10 mouse cellular contexts compared by ENCODE assay signal in the genomic region with DNA sequence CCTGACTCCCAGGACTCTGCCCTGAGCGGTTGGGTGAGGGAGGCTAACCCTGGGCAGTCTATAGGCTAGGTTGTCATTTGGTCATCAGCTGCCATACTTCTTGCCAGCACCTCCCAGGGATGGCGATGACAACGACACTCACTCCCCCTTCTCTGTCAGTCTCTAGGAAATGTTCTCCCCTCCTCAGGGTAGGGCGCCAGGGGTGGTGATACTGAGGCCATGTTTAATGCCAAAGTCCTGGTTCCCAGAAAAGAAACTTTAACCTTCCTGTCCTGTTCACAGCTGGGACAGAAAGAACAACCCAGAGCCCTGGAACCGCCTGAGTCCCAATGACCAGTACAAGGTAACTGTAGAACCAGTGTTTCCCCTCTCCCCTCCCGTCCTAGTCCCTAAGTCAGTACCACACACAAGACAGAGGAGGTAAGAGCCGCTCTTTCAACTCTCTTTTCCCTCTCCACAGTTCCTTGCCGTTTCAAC. TPM values are rescaled to one million over a fixed set of nuclear protein-coding genes. Genes with fewer than 3 reads are reported as not detected.
DNase-seq lines count a peak whose midpoint lies in the region; ATAC-seq and TF ChIP-seq lines count a peak whose summit lies in the region.
"Had no signal": no experiment of that assay in that cellular context is flagged by ENCODE, and none has a peak within 500 bp of the region (broad histone marks: within the 10 kb centered on the region; RNA-seq: fewer than 3 reads in every experiment).

No protein-coding gene starts in this region.

- no peak for TF ChIP-seq RAD21 in MEL (IDR thresholded peaks at IDR 0.05; ENCODE audit: low read depth, low read length)

- H3K4me1 ChIP-seq in kidney, adult 2 months (ENCODE audit: control insufficient read depth, insufficient read depth, low read length), result peaks cover 12% of the 10 kb centered on the region; the same call in 1 of the 2 replicates
- peaks cover 0 to 41% of the 10 kb centered on the region in 2 experiments; a peak in 3 of 4 replicates for H3K4me1 ChIP-seq in MEL (ENCODE audit: control insufficient read depth in 1 of 2, insufficient read depth in 2 of 2, low read length in 2 of 2)
- H3K4me1 ChIP-seq in embryonic facial prominence, embryonic 15.5 days, result peaks cover 76% of the 10 kb centered on the region
- peaks cover 85% of the 10 kb centered on the region for H3K4me1 ChIP-seq in liver, embryonic 15.5 days (replicated peaks)

- no peak for TF ChIP-seq CTCF in kidney, adult 2 months (conservative IDR thresholded peaks at IDR 0.05; ENCODE audit: insufficient read depth, insufficient read length, low read depth, low read length)
- no peak for TF ChIP-seq CTCF in MEL (IDR thresholded peaks at IDR 0.05 in 2 of 3, conservative IDR thresholded peaks at IDR 0.05 in 1 of 3; ENCODE audit: control insufficient read depth in 1 of 3, insufficient read depth in 1 of 3, low read depth in 2 of 3, low read length in 3 of 3, poor library complexity in 1 of 3, severe bottlenecking in 1 of 3)

- H3K79me2 ChIP-seq in MEL (ENCODE audit: control insufficient read depth, insufficient read depth, low read length, poor library complexity), result peaks cover 17% of the 10 kb centered on the region

- 0 out of 2 replicates have a peak, but pooled peaks cover 1% of the 10 kb centered on the region for H3K27me3 ChIP-seq in kidney, adult 2 months (replicated peaks; ENCODE audit: control insufficient read depth, insufficient read depth, low read length)
- no peaks in the 10 kb centered on the region for H3K27me3 ChIP-seq in MEL (ENCODE audit: control insufficient read depth in 1 of 2, insufficient read depth in 2 of 2, low read length in 2 of 2)
- peaks cover 48% of the 10 kb centered on the region for H3K27me3 ChIP-seq in embryonic facial prominence, embryonic 15.5 days
- peaks cover 57% of the 10 kb centered on the region for H3K27me3 ChIP-seq in liver, embryonic 15.5 days
- H3K27me3 ChIP-seq: Patski had no signal

- H3K4me2 ChIP-seq in embryonic facial prominence, embryonic 15.5 days (replicated peaks), result peak overlapping the region; percentile 96
- peak overlapping the region; percentile 77 for H3K4me2 ChIP-seq in liver, embryonic 15.5 days

- no peak overlapping the region for H3K4me3 ChIP-seq in kidney, adult 2 months (ENCODE audit: insufficient read depth, low read depth, low read length)
- no peak overlapping the region; a peak in 1 of 4 replicates for H3K4me3 ChIP-seq in MEL (ENCODE audit: control insufficient read depth in 1 of 2, insufficient read depth in 1 of 2, low read depth in 2 of 2, low read length in 2 of 2)
- H3K4me3 ChIP-seq in embryonic facial prominence, embryonic 15.5 days (replicated peaks), result peak overlapping the region; percentile 30
- peak overlapping the region; percentile 23 for H3K4me3 ChIP-seq in liver, embryonic 15.5 days (replicated peaks)

- peak; percentile 56 for DNase-seq in kidney, adult 2 months
- DNase-seq in kidney, postnatal 4 days, result no peak
- DNase-seq in MEL (ENCODE audit: low read depth, low spot score), result peak; percentile 54
- no peak for DNase-seq in T-cell, adult 2 months (ENCODE audit: low spot score)
- no peak for DNase-seq in thymus, adult 18-20 months
- no peak for DNase-seq in right cerebral cortex, postnatal 25 days
- DNase-seq: thymus, postnatal 25 days had no signal

- 39% methylated on average over 8 of the region's 8 CpGs for WGBS in kidney, adult 2 months
- 28% methylated on average over 8 of the region's 8 CpGs for WGBS in embryonic facial prominence, embryonic 15.5 days
- WGBS in liver, embryonic 15.5 days (ENCODE audit: insufficient replicate concordance), result 24% methylated on average over 8 of the region's 8 CpGs

- no peak for TF ChIP-seq EP300 in MEL (IDR thresholded peaks at IDR 0.05; ENCODE audit: low read depth in 1 of 2, low read length in 2 of 2)

- TF ChIP-seq POLR2A in kidney, adult 2 months (IDR thresholded peaks at IDR 0.05; ENCODE audit: low read depth, low read length), result peak; percentile 25
- TF ChIP-seq POLR2A in MEL (IDR thresholded peaks at IDR 0.05; ENCODE audit: control insufficient read depth in 1 of 2, insufficient read depth in 1 of 2, low read depth in 1 of 2, low read length in 2 of 2, poor library complexity in 1 of 2), result peak in 1 of 2 experiments; percentile 9; a peak in 1 of 4 replicates

- 0 out of 2 replicates have a peak, but pooled peaks cover 1% of the 10 kb centered on the region for H3K36me3 ChIP-seq in kidney, adult 2 months (ENCODE audit: control insufficient read depth, insufficient read depth, low read length)
- peaks cover 0 to 17% of the 10 kb centered on the region in 2 experiments; a peak in 3 of 4 replicates for H3K36me3 ChIP-seq in MEL (ENCODE audit: control insufficient read depth in 1 of 2, insufficient read depth in 2 of 2, low read length in 2 of 2)
- peaks cover 26% of the 10 kb centered on the region for H3K36me3 ChIP-seq in embryonic facial prominence, embryonic 15.5 days
- peaks cover 43% of the 10 kb centered on the region for H3K36me3 ChIP-seq in liver, embryonic 15.5 days (replicated peaks)

- peak overlapping the region; percentile 26; the same call in 1 of the 2 replicates for H3K9ac ChIP-seq in MEL (ENCODE audit: control insufficient read depth, low read depth, low read length, poor library complexity, severe bottlenecking)
- H3K9ac ChIP-seq in embryonic facial prominence, embryonic 15.5 days, result no peak overlapping the region
- peak overlapping the region; percentile 25 for H3K9ac ChIP-seq in liver, embryonic 15.5 days

- H3K27ac ChIP-seq in kidney, adult 2 months (ENCODE audit: insufficient read depth, low read depth, low read length), result peak overlapping the region; percentile 70
- peak overlapping the region; percentile 36 for H3K27ac ChIP-seq in MEL (ENCODE audit: control insufficient read depth, low read depth, low read length)
- H3K27ac ChIP-seq in embryonic facial prominence, embryonic 15.5 days (replicated peaks), result peak overlapping the region; percentile 82
- peak overlapping the region; percentile 77 for H3K27ac ChIP-seq in liver, embryonic 15.5 days (replicated peaks)

- H3K9me3 ChIP-seq in MEL (replicated peaks; ENCODE audit: insufficient read depth, low read length), result no peaks in the 10 kb centered on the region
- H3K9me3 ChIP-seq in embryonic facial prominence, embryonic 15.5 days (replicated peaks), result no peaks in the 10 kb centered on the region
- H3K9me3 ChIP-seq in liver, embryonic 15.5 days (replicated peaks), result no peaks in the 10 kb centered on the region

- no peak for ATAC-seq in embryonic facial prominence, embryonic 15.5 days (ENCODE audit: insufficient number of reproducible peaks, low FRiP score, low TSS enrichment, low read depth)
- ATAC-seq in liver, embryonic 15.5 days (ENCODE audit: insufficient read depth), result no peak
- ATAC-seq: Patski had no signal

TF ChIP-seq in MEL, 35 proteins besides CTCF, POLR2A, EP300 and RAD21 (continues in another document):
- TF ChIP-seq MEF2A (IDR thresholded peaks at IDR 0.05; ENCODE audit: extremely low read depth, insufficient replicate concordance, low read depth, low read length, poor library complexity, severe bottlenecking), result no peak
- no peak for TF ChIP-seq ZMIZ1 (IDR thresholded peaks at IDR 0.05; ENCODE audit: low read depth, low read length)
- TF ChIP-seq NRF1 (IDR thresholded peaks at IDR 0.05; ENCODE audit: insufficient read depth, low read depth, low read length, poor library complexity, severe bottlenecking), result no peak
- TF ChIP-seq MXI1 (IDR thresholded peaks at IDR 0.05; ENCODE audit: low read depth, low read length), result no peak
- TF ChIP-seq SMC3 (IDR thresholded peaks at IDR 0.05; ENCODE audit: low read depth, low read length), result no peak
- no peak for TF ChIP-seq BHLHE40 (IDR thresholded peaks at IDR 0.05; ENCODE audit: borderline replicate concordance, low read depth, low read length)
- TF ChIP-seq HCFC1 (IDR thresholded peaks at IDR 0.05; ENCODE audit: low read depth, low read length), result no peak
- TF ChIP-seq SIN3A (IDR thresholded peaks at IDR 0.05; ENCODE audit: low read length), result no peak
- TF ChIP-seq TBP (IDR thresholded peaks at IDR 0.05; ENCODE audit: low read depth, low read length), result no peak
- TF ChIP-seq E2F4 (IDR thresholded peaks at IDR 0.05; ENCODE audit: borderline replicate concordance, low read depth, low read length), result no peak
- TF ChIP-seq POLR2AphosphoS5 (IDR thresholded peaks at IDR 0.05; ENCODE audit: borderline replicate concordance, low read depth, low read length), result no peak

RNA-seq across cellular contexts. Expression of gene Ndufa4l2, which starts 1.3 kb away (rescaled TPM):
- 24.4 and 27.4 TPM in 2 replicates for polyA plus RNA-seq in kidney, adult 2 months (2012; rRNA removed)
- total RNA-seq in MEL (2012; rRNA removed), result 21.8 and 28.6 TPM in 2 replicates
- 10 to 100 TPM in 1 of 2 experiments, not detected in 1; 26.6 TPM for polyA plus RNA-seq in MEL (2012; ENCODE audit: insufficient read depth in 1 of 2, insufficient read length in 2 of 2, low read depth in 1 of 2, low replicate concordance in 2 of 2, missing spikeins in 1 of 2)
- polyA plus RNA-seq in embryonic facial prominence, embryonic 15.5 days (2015; fragmentation: Nextera tagmentation; extraction: Ambion mirVana), result 272 and 311 TPM in 2 replicates
- polyA plus RNA-seq in liver, embryonic 15.5 days (2015; fragmentation: Nextera tagmentation; extraction: Ambion mirVana), result 20.7 and 42.1 TPM in 2 replicates

RNA-seq across cellular contexts. Expression of gene Shmt2, which starts 6.2 kb away (rescaled TPM):
- 232 and 274 TPM in 2 replicates for polyA plus RNA-seq in kidney, adult 2 months (2012; rRNA removed)
- 242 and 383 TPM in 2 replicates for total RNA-seq in MEL (2012; rRNA removed)
- 100 to 1,000 TPM; 263 to 582 TPM for polyA plus RNA-seq in MEL (2012; ENCODE audit: insufficient read depth in 1 of 2, insufficient read length in 2 of 2, low read depth in 1 of 2, low replicate concordance in 2 of 2, missing spikeins in 1 of 2)
- 106 and 116 TPM in 2 replicates for polyA plus RNA-seq in embryonic facial prominence, embryonic 15.5 days (2015; fragmentation: Nextera tagmentation; extraction: Ambion mirVana)
- polyA plus RNA-seq in liver, embryonic 15.5 days (2015; fragmentation: Nextera tagmentation; extraction: Ambion mirVana), result 138 and 159 TPM in 2 replicates

RNA-seq across cellular contexts. Expression of gene Stac3, which starts 14.5 kb away (rescaled TPM):
- polyA plus RNA-seq in kidney, adult 2 months (2012; rRNA removed), result 1.2 and 3.0 TPM in 2 replicates
- total RNA-seq in MEL (2012; rRNA removed), result not detected in 2 replicates
- polyA plus RNA-seq in MEL (2012; ENCODE audit: insufficient read depth in 1 of 2, insufficient read length in 2 of 2, low read depth in 1 of 2, low replicate concordance in 2 of 2, missing spikeins in 1 of 2), result under 1 TPM in 1 of 2 experiments, not detected in 1; 0.25 TPM
- 22.7 and 26.0 TPM in 2 replicates for polyA plus RNA-seq in embryonic facial prominence, embryonic 15.5 days (2015; fragmentation: Nextera tagmentation; extraction: Ambion mirVana)
- 1.0 and 1.2 TPM in 2 replicates for polyA plus RNA-seq in liver, embryonic 15.5 days (2015; fragmentation: Nextera tagmentation; extraction: Ambion mirVana)

RNA-seq across cellular contexts. Expression of gene Nxph4, which starts 18.3 kb away (rescaled TPM):
- polyA plus RNA-seq in kidney, adult 2 months (2012; rRNA removed), result 2.0 and 2.2 TPM in 2 replicates
- total RNA-seq in MEL (2012; rRNA removed), result not detected in 2 replicates
- polyA plus RNA-seq in MEL (2012; ENCODE audit: insufficient read depth in 1 of 2, insufficient read length in 2 of 2, low read depth in 1 of 2, low replicate concordance in 2 of 2, missing spikeins in 1 of 2), result under 1 TPM in 1 of 2 experiments, not detected in 1; 0.24 TPM
- polyA plus RNA-seq in embryonic facial prominence, embryonic 15.5 days (2015; fragmentation: Nextera tagmentation; extraction: Ambion mirVana), result 8.0 and 9.2 TPM in 2 replicates
- 0.07 TPM in 1 of 2 replicates, not detected in the other for polyA plus RNA-seq in liver, embryonic 15.5 days (2015; fragmentation: Nextera tagmentation; extraction: Ambion mirVana)

Comparison
In these comparisons a context has a peak if more than half of its experiments do, and no peak if none do; other contexts are left out.
1. DNase-seq: peak in kidney, adult 2 months (single experiment) and MEL (single experiment); none in kidney, postnatal 4 days (0 of 2), T-cell, adult 2 months (single experiment), thymus, adult 18-20 months (0 of 2) and right cerebral cortex, postnatal 25 days (single experiment).
2. H3K4me3 ChIP-seq: peak in embryonic facial prominence, embryonic 15.5 days (single experiment) and liver, embryonic 15.5 days (single experiment); none in kidney, adult 2 months (single experiment) and MEL (0 of 2).
3. Peak in every context shown above with its lines, with median percentiles within 50 percentile points of each other: H3K27ac ChIP-seq.